Mouse (Mus musculus) spleen, embryonic (tissue): Measurements from ENCODE around the gene Alox12.

ENCODE experiments used
- CTCF ChIA-PET: fragments of 350-600 bp; sonication (Branson Sonifier 250); formaldehyde crosslinking; loops from one replicate; lab custom pipeline; 2022; lab: Charles Lee

Gene Alox12

DNA sequence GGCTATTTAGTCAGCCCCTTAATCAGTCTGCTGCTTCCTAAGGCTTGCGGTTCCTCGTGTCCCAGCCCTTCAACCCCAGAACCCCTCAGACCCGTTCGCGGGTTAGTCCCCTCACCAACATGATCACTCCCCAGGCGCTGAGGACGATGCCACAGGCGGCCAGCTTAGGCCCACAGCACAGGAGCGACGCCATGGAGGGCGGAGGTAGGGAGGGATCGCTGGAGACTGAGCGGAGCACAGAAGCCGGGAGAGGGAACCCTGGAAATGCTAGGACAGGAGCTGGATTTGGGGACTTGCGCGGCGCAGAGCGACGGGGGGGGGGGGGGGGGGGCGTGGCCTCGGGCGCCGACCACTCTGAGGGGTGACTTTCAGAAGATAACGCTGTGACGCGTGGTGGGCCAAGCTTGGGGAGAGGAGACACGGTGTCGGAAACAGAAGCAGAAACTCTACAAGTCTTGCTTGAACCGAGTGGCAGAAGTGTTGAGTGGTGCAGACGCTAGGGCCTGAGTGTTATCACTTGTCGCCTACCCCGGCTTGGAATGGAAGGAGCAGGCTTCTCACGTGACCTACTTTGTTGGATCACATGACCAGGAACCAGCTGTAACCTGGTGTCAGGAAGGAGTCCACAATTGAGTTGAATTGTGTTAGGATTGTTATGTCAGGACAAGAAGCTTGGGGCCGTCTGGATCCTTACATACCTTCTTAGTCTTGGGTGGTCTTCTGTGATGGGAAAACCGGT is 15.4 kb downstream of the Alox12 start, which contains the start of the genes Gm21988 and Rnasek:
Gm21988 (minus strand) TSS at position 290 of the 739 bp plus-strand sequence.
Rnasek (minus strand) TSS at position 302 of the 739 bp plus-strand sequence.
- CTCF ChIA-PET = interaction anchor here (0.6 kb wide), 1 partner anchor 880 kb away, joined by 3 read pairs; no protein-coding TSS in a partner anchor

- CTCF ChIA-PET = interaction anchor here (0.5 to 1.2 kb wide), 2 partner anchors 7 to 18 kb away, joined by 3 read pairs; no protein-coding TSS in a partner anchor
Observed at GRCm38 (mm10) chr11:70238591-70239440, 16.3 kb downstream of the Alox12 start.

DNA sequence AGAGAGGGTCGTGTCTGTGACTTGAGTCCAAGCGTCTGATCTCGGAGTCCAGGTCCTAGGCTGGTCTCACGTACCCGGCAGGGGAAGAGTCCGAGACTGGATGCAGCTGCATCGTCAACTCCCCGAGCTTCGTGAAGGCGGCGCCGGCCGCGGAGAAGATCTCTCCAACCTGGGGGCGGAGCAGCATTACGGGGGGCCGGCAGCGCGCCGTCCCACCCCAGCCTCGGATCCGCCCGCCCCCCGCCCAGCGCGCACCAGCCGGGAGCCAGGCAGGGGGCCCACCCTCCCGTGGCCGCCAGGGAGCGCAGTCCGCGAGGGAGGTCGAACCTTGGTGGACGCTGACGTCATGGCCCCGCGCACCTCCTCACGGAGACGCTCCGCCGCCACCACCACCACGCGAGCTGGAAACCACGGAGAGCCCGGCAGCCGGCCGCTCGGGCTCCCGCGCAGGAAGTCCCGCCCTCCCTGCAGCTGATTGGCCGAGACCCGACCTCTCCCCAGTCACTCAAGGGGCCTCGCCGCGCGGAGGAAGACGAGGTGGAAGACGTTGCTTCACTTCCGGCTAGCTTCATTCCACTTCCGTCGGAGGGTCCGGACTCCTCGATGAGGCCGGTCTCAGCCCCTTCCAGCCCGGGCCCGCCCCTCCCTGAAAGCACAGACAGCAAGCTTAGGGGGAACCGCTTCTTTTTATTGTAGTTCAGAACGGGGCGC is 17.5 kb downstream of the Alox12 start, which contains the start of gene 0610010K14Rik:
0610010K14Rik (minus strand) TSS at position 458 of the 711 bp plus-strand sequence.
- CTCF ChIA-PET = interaction anchor here (1.2 kb wide), 1 partner anchor 17 kb away, joined by 3 read pairs; no protein-coding TSS in a partner anchor

GRCm38 (mm10) chr11:70236717-70237116 is 18.4 kb downstream of the Alox12 start:
- CTCF ChIA-PET = interaction anchor here (0.7 kb wide), 1 partner anchor 155 kb away, joined by 6 read pairs; no protein-coding TSS in a partner anchor

DNA sequence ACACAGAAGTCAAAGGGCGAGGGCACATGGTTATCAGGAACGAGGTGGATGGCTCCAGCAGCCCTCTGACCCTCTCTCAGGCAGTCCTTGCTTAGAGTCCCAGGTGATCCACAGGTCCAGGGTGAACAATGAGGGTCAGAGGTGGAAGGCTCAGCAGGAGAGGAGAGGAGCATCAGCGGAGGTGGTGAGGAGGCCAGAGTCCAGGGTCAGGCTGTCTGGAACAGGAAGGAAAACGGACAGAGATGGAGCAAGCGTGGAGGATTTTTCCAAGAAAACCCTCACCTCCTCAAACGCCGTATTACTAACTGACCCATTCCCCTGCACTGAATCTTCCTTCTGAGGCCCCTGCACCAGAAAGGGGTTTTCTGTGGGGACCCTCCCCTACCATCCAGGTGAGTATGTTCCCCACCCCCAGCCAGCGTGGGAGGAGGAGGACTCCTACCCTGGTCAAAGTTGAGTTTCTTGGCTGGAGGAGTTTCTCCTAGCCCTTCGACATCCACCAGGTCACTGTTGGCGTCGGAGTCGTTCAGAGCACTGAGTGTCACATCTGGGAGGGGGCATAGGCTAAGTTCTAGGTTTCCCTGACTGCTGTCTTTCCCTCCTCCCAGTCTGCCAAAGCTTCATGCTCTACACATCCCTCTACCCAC is 19.8 kb downstream of the Alox12 start:
- CTCF ChIA-PET = interaction anchor here (0.7 kb wide), 1 partner anchor 628 kb away, joined by 6 read pairs; no protein-coding TSS in a partner anchor

DNA sequence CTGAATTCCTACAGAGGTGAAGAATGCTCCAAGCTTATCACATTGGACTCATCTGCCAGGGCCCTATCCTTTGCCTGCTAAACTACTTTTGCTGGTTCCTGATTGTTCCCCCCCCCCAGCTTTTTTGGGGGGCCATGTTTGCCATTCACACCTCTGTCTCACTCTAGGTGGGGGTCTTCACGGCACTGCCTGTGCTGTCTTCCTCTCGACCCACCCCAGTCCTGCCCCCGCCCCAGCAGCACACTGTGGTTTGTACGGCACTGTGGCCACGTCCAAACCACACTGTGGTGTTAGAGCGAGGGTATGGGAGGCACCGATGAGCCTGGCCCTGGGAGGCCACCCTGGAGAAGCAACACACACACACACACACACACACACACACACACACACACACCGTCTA is 20.7 kb downstream of the Alox12 start:
- CTCF ChIA-PET = no interaction called here

GRCm38 (mm10) chr11:70234037-70234436 is 21.1 kb downstream of the Alox12 start:
- CTCF ChIA-PET = no interaction called here

GRCm38 (mm10) chr11:70233016-70233415 is 22.1 kb downstream of the Alox12 start:
- CTCF ChIA-PET = interaction anchor here (0.7 kb wide), 1 partner anchor 11 kb away, joined by 3 read pairs; no protein-coding TSS in a partner anchor

- CTCF ChIA-PET = no interaction called here
Observed at GRCm38 (mm10) chr11:70232546-70232945, 22.6 kb downstream of the Alox12 start.

DNA sequence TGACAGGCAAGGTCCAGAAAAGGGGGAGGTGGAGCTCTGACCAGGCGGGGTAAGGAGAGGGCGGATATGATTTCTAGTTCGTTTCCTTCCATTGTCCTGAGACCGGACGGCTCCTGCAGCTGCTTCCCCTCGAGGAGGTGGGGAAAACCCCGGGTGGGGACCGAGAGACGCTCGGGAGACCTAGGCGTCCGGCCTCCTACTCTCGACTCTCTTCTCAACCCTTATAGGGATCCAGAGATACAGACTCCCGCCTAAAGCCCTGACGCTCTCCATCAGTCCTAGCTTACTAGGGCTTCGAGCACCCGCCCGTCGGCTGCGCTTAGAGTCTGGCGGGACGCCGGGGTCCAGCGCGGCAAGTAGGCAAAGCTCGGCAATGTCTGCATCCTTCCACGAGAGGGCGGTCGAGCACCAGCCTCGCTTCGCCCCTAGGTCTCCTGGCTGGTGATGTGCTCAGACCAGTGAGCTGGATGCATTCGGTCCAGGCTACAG is 24.9 kb downstream of the Alox12 start:
- CTCF ChIA-PET = interaction anchor here (0.6 to 1.1 kb wide), 5 partner anchors 17 to 875 kb away, joined by 3 to 4 read pairs (median 3); partner anchors contain the start of gene Slc16a11

GRCm38 (mm10) chr11:70229260-70230010 is 25.7 kb downstream of the Alox12 start, which contains the start of gene Bcl6b:
Gene Bcl6b (minus strand): TSS chr11:70229798.
- CTCF ChIA-PET = interaction anchor here (0.8 kb wide), 1 partner anchor 16 kb away, joined by 3 read pairs; no protein-coding TSS in a partner anchor

DNA sequence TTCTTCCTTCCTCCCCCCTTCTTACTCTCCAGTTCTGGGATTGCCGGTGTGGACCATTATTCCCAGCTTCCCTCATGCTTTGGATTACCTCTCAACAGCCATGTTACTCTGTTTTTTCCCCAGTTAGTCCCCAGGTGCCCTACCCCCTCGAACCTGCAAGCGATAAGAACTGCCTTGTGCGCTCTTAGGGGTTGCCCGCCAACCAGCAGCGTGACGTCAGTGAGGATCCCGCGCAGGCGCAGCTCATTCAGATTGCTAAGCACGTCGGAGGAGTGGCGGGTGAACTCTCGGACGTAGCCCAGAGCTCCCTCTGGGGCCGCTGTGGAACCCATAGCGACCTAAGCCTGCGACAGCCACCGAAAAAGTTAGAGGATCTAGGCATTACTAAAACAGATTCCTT is 26.3 kb downstream of the Alox12 start:
- CTCF ChIA-PET = no interaction called here

- CTCF ChIA-PET = no interaction called here
Observed at GRCm38 (mm10) chr11:70227661-70228245, 27.4 kb downstream of the Alox12 start.

- CTCF ChIA-PET = no interaction called here
Observed at GRCm38 (mm10) chr11:70227126-70227525, 28.0 kb downstream of the Alox12 start.

DNA sequence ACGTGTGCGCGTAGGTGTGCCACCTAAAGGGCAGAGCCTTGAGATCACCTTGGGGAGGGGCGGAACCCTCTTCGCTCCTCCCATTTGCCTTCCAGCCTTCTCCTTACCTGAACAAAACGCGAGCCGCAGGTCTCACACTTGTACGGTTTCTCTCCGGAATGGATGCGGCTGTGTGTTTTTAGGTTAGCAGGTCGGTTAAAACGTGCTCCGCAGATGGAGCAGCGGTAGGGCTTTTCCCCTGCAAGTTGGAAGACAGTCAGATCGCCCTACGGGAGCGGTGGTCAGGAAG is 28.6 kb downstream of the Alox12 start:
- CTCF ChIA-PET = no interaction called here

DNA sequence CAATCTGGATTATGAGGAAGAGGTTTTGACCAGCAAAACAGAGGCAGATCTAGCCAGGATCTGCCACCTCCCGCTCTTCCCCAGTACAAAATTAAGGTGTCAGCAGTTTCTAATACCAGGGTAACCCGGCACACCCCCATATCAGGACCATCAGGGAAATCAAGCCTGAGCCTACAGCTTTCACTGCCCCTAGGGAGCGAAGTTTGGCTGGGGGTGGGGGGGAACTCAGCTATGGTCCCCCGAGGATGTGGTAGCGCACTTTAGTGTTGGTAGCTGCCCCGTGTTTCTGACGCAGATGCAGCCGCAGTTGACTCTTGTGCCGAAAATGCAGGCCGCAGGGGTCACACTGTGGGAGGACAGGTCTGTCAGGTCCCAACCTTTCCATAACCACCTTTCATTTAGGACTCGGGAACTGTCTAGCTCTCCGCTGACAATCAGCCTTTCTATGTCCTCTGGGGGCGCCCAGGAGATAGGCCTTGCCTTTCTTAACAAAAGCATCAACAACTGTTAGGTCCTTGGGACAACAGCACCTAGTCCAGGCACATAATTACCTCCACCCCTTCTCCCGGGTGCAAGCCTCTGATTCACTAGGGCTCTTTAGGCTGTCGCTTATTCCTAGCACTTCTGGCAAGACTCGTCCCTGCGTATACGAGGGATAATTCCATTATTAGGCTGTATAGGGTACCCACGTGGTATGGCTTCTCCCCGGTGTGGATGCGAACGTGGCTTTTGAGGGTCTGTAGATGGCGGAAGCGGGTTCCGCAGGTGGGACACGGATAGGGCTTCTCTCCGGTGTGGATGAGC is 29.2 kb downstream of the Alox12 start:
- CTCF ChIA-PET = no interaction called here

GRCm38 (mm10) chr11:70223724-70224123 is 31.4 kb downstream of the Alox12 start:
- CTCF ChIA-PET = no interaction called here
